Mouse (Mus musculus) heart, postnatal 0 days (tissue): ENCODE data around the gene Slc25a33.

ENCODE experiments used
- CTCF ChIP-seq: IDR thresholded peaks from 2 replicates; pipeline ENCODE4 v1.5.1; 2016; ENCODE audit warnings: antibody characterized with exemption, control low read depth, low read depth
- EP300 ChIP-seq: IDR thresholded peaks from 2 replicates; pipeline ENCODE4 v1.6.1; 2016; ENCODE audit warnings: antibody characterized with exemption, low read depth

DNA sequence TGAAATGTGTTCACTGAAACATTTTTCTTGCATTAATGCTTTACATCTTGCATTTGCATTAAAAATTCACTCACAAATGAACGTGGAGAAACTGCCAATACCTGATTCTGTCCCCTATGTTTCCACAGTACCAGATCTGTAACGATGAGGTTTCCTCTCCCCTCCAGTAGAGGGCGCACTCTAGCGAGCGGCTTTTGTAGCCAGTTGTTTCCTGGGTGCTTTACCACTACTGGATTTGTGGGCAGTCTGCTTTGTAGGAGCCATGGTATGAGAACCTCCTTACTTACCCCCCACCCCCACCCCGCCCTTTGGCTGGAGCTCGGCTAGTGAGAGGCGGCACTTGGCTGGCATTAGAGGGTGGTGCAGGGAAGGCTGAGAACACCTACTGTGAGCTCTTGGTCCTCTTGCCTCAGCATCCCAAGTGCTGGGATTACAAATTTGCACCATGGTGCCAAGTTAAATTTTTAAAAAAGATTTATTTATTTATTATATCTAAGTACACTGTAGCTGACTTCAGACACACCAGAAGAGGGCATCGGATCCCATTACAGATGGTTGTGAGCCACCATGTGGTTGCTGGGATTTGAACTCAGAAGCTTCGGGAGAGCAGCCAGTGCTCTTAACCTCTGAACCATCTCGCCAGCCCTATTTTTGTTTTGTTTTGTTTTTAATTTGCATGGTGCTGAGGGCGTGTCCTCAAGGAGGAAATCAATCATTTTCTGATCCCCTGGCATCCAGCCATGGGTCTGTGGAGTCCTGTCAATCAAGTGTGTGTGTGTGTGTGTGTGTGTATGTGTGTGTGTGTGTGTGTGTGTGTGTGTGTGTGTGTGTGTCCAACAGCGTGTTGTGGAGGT is 19.3 kb upstream of the Slc25a33 start:
- TF ChIP-seq CTCF (peak; percentile 59), EP300 (no peak)
